Mouse (Mus musculus) embryonic facial prominence, embryonic 12.5 days (tissue): Measurements from ENCODE around the gene Unc79. TPM values are rescaled to one million over a fixed set of nuclear protein-coding genes. Genes with fewer than 3 reads are reported as not detected.

Source experiments
- ATAC-seq: fragments of 200-750 bp; cut with Nextera tagmentation; 2 replicates; pipeline ENCODE4 v1.8.0; 2017; ENCODE audit not compliant: insufficient number of reproducible peaks, insufficient read depth, low FRiP score, low TSS enrichment
- H3K27ac ChIP-seq: fragments of 300-500 bp; sonication (generic); 2 replicates; pipeline ENCODE4 v1.5.1; 2016; ENCODE audit warnings: mild to moderate bottlenecking
- H3K27me3 ChIP-seq: fragments of 300-500 bp; sonication (generic); 2 replicates; pipeline ENCODE4 v1.6.1; 2016; ENCODE audit warnings: mild to moderate bottlenecking, moderate library complexity
- H3K36me3 ChIP-seq: fragments of 300-500 bp; sonication (generic); 2 replicates; pipeline ENCODE4 v1.6.1; 2016; ENCODE audit warnings: mild to moderate bottlenecking
- H3K4me1 ChIP-seq: fragments of 300-500 bp; sonication (generic); 2 replicates; pipeline ENCODE4 v1.6.1; 2016
- H3K4me2 ChIP-seq: fragments of 300-500 bp; sonication (generic); replicated peaks from 2 replicates; pipeline ENCODE4 v1.6.1; 2016; ENCODE audit warnings: mild to moderate bottlenecking, moderate library complexity
- H3K4me3 ChIP-seq: fragments of 300-500 bp; sonication (generic); 2 replicates; pipeline ENCODE4 v1.5.1; 2016; ENCODE audit warnings: mild to moderate bottlenecking
- H3K9ac ChIP-seq: fragments of 300-500 bp; sonication (generic); 2 replicates; pipeline ENCODE4 v1.6.1; 2016; ENCODE audit warnings: mild to moderate bottlenecking, moderate library complexity
- H3K9me3 ChIP-seq: fragments of 300-500 bp; sonication (generic); 2 replicates; pipeline ENCODE4 v1.6.1; 2016; ENCODE audit warnings: mild to moderate bottlenecking, moderate library complexity
- WGBS: fragments of 180-500 bp; shearing (Covaris S2); methylation state at CpG from one replicate; pipeline ENCODE4 v1.1.7; 2016; 5-methylcytosine and 5-hydroxymethylcytosine counted together
- polyA plus RNA-seq: library from polyadenylated mRNA; unstranded; fragments of >200 nt; fragmentation: Nextera tagmentation; extraction: Ambion mirVana; gene quantifications from 2 replicates; pipeline ENCODE4 v1.2.1, GENCODE M21; 2016

Gene Unc79
- polyA plus RNA-seq, 1 experiment from 2014 or later, result 0.36 TPM

DNA sequence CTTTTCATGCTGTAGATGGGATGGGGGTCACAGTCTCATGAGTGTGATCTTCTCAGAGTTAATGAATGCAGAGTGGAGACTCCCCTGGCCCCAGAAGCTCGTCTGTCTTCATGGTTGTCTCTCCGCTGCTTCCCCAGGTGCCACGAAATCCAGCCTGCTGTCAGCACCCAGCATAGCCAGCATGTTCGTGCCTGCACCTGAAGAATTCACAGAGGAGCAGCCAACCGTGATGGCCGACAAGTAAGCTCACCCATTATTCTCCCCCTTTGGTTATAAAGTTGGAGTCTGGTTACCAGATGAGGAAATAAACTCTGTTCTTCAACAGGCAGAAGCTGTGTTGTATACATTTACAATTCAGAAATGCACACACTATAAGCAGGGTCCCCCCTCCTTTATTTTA is 182.8 kb downstream of the Unc79 start:
- no peak overlapping the region for H3K4me3 ChIP-seq
- no peak overlapping the region for H3K9ac ChIP-seq
- ATAC-seq, result no peak
- 64% methylated on average over 6 of the region's 6 CpGs for WGBS
- no peaks in the 10 kb centered on the region for H3K9me3 ChIP-seq
- 0 out of 2 replicates have a peak overlapping the region, but pooled peaks have one; percentile 3 for H3K27ac ChIP-seq
- H3K36me3 ChIP-seq, result no peaks in the 10 kb centered on the region
- no peak overlapping the region for H3K4me2 ChIP-seq
- no peaks in the 10 kb centered on the region for H3K4me1 ChIP-seq
- H3K27me3 ChIP-seq, result no peaks in the 10 kb centered on the region

DNA sequence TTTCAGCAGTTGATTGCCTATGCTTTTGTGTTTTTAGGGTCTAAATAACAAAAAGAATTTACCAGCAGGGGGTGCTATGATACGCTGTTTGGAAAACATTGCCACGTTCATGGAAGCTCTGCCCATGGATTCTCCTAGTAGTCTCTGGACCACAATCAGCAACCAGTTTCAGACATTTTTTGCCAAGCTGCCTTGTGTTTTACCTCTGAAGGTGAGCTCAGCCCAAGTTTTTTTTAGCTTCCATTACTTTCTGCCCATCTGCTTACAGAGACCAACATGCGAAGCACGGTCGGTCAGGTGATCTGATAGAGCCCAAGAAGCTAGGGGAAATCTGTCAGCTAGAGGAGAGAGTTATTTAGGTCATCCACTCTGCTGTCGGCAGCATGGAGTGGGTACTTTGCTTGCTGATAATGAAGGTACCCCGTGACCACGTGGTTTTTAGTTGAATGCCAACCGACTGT is 193.9 kb downstream of the Unc79 start:
- 63% methylated on average over 9 of the region's 9 CpGs for WGBS
- no peaks in the 10 kb centered on the region for H3K36me3 ChIP-seq
- no peak for ATAC-seq
- no peak overlapping the region for H3K4me3 ChIP-seq
- no peaks in the 10 kb centered on the region for H3K4me1 ChIP-seq
- no peak overlapping the region for H3K27ac ChIP-seq
- no peaks in the 10 kb centered on the region for H3K9me3 ChIP-seq
- H3K27me3 ChIP-seq, result no peaks in the 10 kb centered on the region
- H3K4me2 ChIP-seq, result no peak overlapping the region
- no peak overlapping the region for H3K9ac ChIP-seq

- H3K4me2 ChIP-seq, result no peak overlapping the region
- H3K9me3 ChIP-seq, result no peaks in the 10 kb centered on the region
- H3K4me3 ChIP-seq, result no peak overlapping the region
- H3K36me3 ChIP-seq, result no peaks in the 10 kb centered on the region
- WGBS, result 31% methylated on average over 9 of the region's 9 CpGs
- H3K9ac ChIP-seq, result no peak overlapping the region
- no peak overlapping the region for H3K27ac ChIP-seq
- H3K4me1 ChIP-seq, result no peaks in the 10 kb centered on the region
- H3K27me3 ChIP-seq, result no peaks in the 10 kb centered on the region
- ATAC-seq, result no peak; the same call in 1 of the 2 replicates
Measured at GRCm38 (mm10) chr12:103143798-103144565, 195.3 kb downstream of the Unc79 start.

DNA sequence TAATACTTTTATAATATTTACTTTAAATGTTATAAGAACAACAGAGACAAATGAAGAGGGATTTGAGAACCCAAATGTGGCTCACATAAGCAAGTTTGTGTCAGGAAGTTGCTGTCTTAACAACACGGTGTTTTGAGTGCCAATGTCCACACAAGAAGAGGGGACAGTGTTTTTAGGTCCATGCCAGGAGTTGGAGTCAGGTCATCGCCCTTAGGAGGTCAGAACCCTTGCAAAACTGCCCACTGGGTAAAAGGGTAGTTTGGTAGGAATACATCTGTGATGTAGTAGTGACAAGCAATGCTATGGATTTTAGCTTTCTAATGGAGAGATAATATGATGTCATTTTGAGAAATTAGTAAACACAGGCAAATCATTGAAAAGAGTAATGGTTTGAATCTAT is 201.6 kb downstream of the Unc79 start:
- no peak overlapping the region for H3K27ac ChIP-seq
- H3K9ac ChIP-seq, result no peak overlapping the region
- H3K27me3 ChIP-seq, result no peaks in the 10 kb centered on the region
- H3K4me3 ChIP-seq, result no peak overlapping the region
- H3K4me2 ChIP-seq, result no peak overlapping the region
- no peaks in the 10 kb centered on the region for H3K4me1 ChIP-seq
- no peak for ATAC-seq
- 75% methylated on average over 2 of the region's 2 CpGs for WGBS
- H3K9me3 ChIP-seq, result no peaks in the 10 kb centered on the region
- no peaks in the 10 kb centered on the region for H3K36me3 ChIP-seq

DNA sequence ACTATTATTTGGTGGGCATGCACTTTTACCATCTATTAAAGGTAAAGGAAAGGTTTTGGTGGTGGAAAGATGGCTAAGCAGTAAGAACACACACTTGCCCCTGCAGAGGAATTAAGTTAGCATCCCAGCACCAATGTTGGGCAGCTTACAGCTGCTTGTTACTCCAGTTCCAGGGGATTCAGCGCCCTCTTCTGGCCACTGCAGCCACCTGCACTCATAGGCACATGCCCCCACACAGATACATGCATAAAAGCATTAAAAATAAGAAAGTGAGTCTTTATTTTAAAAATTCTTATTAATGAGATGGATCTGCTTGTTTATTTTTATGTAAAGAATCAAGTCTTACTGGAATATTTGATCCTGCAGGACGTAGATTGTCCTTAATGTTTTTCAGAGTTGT is 206.3 kb downstream of the Unc79 start:
- Histone ChIP-seq H3K36me3 (no peaks in the 10 kb centered on the region), H3K4me2 (no peak overlapping the region), H3K9ac (no peak overlapping the region), H3K4me3 (no peak overlapping the region), H3K27ac (no peak overlapping the region), H3K4me1 (peaks cover 8% of the 10 kb centered on the region; the same call in 1 of the 2 replicates), H3K9me3 (no peaks in the 10 kb centered on the region), H3K27me3 (no peaks in the 10 kb centered on the region)
- 64% methylated on average over 2 of the region's 2 CpGs for WGBS
- ATAC-seq, result no peak

GRCm38 (mm10) chr12:103155406-103155805 is 206.7 kb downstream of the Unc79 start:
- H3K4me2 ChIP-seq, result no peak overlapping the region
- 76% methylated on average over 3 of the region's 3 CpGs for WGBS
- H3K36me3 ChIP-seq, result no peaks in the 10 kb centered on the region
- H3K4me1 ChIP-seq, result peaks cover 8% of the 10 kb centered on the region; the same call in 1 of the 2 replicates
- H3K4me3 ChIP-seq, result no peak overlapping the region
- H3K9me3 ChIP-seq, result no peaks in the 10 kb centered on the region
- ATAC-seq, result no peak
- 0 out of 2 replicates have a peak, but pooled peaks cover 3% of the 10 kb centered on the region for H3K27me3 ChIP-seq
- no peak overlapping the region for H3K9ac ChIP-seq
- H3K27ac ChIP-seq, result no peak overlapping the region

DNA sequence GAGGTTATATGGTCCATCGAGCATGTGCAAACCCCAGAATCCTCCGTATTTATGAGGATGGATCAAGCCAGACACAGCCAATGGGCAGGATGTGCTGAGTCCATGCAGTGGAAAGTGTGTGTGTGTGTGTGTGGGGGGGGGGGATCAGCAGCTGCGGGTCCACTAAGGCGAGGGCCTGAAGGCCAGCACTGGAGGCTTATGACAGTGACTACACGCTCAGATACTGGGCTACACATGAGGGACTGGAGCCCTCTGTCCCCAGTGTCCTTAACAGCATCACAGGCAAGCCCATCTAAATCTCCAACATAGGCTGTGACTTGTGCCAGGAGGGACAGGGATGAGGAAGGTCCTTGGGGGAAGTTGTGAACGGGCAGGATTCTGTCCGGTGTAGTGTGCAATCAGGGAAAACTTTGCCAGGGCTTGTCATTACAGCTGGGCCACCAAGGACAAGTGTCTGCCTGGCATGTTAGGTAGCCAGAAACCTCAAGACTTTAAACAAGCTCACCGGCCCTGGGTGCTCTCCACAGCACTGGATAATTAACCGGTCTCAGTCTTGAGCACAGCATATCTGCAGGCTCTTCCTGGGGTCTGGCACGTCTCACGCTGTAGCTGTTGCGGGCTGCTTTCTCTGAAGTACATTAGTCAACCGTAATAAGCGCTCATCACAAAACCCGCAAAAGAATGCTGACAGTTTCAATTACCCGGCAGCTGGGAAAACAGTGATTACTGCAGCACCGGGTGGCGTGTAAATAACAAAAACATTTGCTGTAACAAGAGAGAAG is 208.7 kb downstream of the Unc79 start:
- no peak overlapping the region for H3K27ac ChIP-seq
- no peak overlapping the region for H3K9ac ChIP-seq
- H3K4me1 ChIP-seq, result peaks cover 8% of the 10 kb centered on the region; the same call in 1 of the 2 replicates
- ATAC-seq, result no peak
- WGBS, result 59% methylated on average over 18 of the region's 18 CpGs
- H3K9me3 ChIP-seq, result no peaks in the 10 kb centered on the region
- no peak overlapping the region for H3K4me2 ChIP-seq
- H3K36me3 ChIP-seq, result no peaks in the 10 kb centered on the region
- H3K27me3 ChIP-seq, result 0 out of 2 replicates have a peak, but pooled peaks cover 3% of the 10 kb centered on the region
- H3K4me3 ChIP-seq, result no peak overlapping the region

- peaks cover 8% of the 10 kb centered on the region; the same call in 1 of the 2 replicates for H3K4me1 ChIP-seq
- H3K27me3 ChIP-seq, result 0 out of 2 replicates have a peak, but pooled peaks cover 3% of the 10 kb centered on the region
- H3K4me2 ChIP-seq, result no peak overlapping the region
- no peak overlapping the region for H3K4me3 ChIP-seq
- ATAC-seq, result no peak
- H3K9ac ChIP-seq, result no peak overlapping the region
- H3K36me3 ChIP-seq, result no peaks in the 10 kb centered on the region
- H3K27ac ChIP-seq, result no peak overlapping the region
- WGBS, result 60% methylated on average over 8 of the region's 8 CpGs
- no peaks in the 10 kb centered on the region for H3K9me3 ChIP-seq
Measured at GRCm38 (mm10) chr12:103159016-103159415, 210.4 kb downstream of the Unc79 start.

GRCm38 (mm10) chr12:103160721-103161120 is 212.1 kb downstream of the Unc79 start:
- WGBS, result 79% methylated on average over 4 of the region's 4 CpGs
- H3K4me2 ChIP-seq, result no peak overlapping the region
- H3K9me3 ChIP-seq, result no peaks in the 10 kb centered on the region
- H3K27ac ChIP-seq, result no peak overlapping the region
- no peak for ATAC-seq
- H3K4me1 ChIP-seq, result peaks cover 8% of the 10 kb centered on the region
- no peaks in the 10 kb centered on the region for H3K36me3 ChIP-seq
- 0 out of 2 replicates have a peak, but pooled peaks cover 3% of the 10 kb centered on the region for H3K27me3 ChIP-seq
- no peak overlapping the region for H3K4me3 ChIP-seq
- H3K9ac ChIP-seq, result no peak overlapping the region

DNA sequence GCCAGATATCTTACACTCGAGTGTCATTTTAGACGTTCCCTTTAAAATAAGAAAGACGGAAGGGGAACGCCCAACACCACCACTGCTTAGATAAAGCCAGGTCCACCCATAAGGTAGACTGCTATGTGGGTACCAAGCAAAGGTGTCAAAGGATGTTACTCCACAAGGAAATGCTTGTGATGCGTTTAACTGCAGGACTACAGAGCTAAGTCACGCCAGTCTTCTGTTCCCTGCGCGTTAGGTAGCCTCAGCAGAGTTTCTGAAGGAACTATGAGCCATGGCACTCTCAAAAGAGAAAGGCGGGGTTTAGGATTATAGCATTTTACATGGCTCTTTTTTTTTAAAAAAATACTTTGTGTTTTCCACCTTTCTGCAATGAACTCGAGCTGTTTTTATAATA is 214.9 kb downstream of the Unc79 start:
- H3K4me1 ChIP-seq, result peaks cover 3% of the 10 kb centered on the region; the same call in 1 of the 2 replicates
- no peak for ATAC-seq
- WGBS, result 84% methylated on average over 10 of the region's 10 CpGs
- H3K4me2 ChIP-seq, result no peak overlapping the region
- H3K4me3 ChIP-seq, result no peak overlapping the region
- H3K36me3 ChIP-seq, result no peaks in the 10 kb centered on the region
- no peak overlapping the region for H3K27ac ChIP-seq
- H3K27me3 ChIP-seq, result 0 out of 2 replicates have a peak, but pooled peaks cover 3% of the 10 kb centered on the region
- no peaks in the 10 kb centered on the region for H3K9me3 ChIP-seq
- H3K9ac ChIP-seq, result no peak overlapping the region

GRCm38 (mm10) chr12:103164101-103165030 is 215.7 kb downstream of the Unc79 start:
- Histone ChIP-seq H3K27me3 (0 out of 2 replicates have a peak, but pooled peaks cover 3% of the 10 kb centered on the region), H3K9me3 (no peaks in the 10 kb centered on the region), H3K27ac (no peak overlapping the region), H3K36me3 (no peaks in the 10 kb centered on the region), H3K4me3 (no peak overlapping the region), H3K4me1 (no peaks in the 10 kb centered on the region; the same call in 1 of the 2 replicates), H3K9ac (no peak overlapping the region), H3K4me2 (no peak overlapping the region)
- 58% methylated on average over 14 of the region's 14 CpGs for WGBS
- no peak for ATAC-seq
